Mouse (Mus musculus) megakaryocyte, embryonic 14.5 days (primary cell): ENCODE data around the gene Syt16. TPM values are rescaled to one million over a fixed set of nuclear protein-coding genes. Genes with fewer than 3 reads are reported as not detected.

Experiments used
- H3K27me3 ChIP-seq: replicated peaks from 2 replicates; pipeline ENCODE3; 2012; ENCODE audit warnings: inconsistent platforms
- H3K36me3 ChIP-seq: replicated peaks from 2 replicates; pipeline ENCODE3; 2012; ENCODE audit warnings: low read length, inconsistent platforms, mixed read lengths
- H3K4me1 ChIP-seq: 2 replicates; pipeline ENCODE4 v1.6.1; 2012; ENCODE audit warnings: inconsistent platforms
- H3K4me3 ChIP-seq: replicated peaks from 2 replicates; pipeline ENCODE3; 2012; ENCODE audit warnings: moderate library complexity, mild to moderate bottlenecking, inconsistent platforms
- H3K9me3 ChIP-seq: 2 replicates; pipeline ENCODE4 v1.6.1; 2012; ENCODE audit warnings: inconsistent platforms
- FLI1 ChIP-seq: IDR thresholded peaks from 2 replicates; pipeline ENCODE4 v1.6.1; 2012; ENCODE audit warnings: low read length, inconsistent platforms, mixed read lengths
- GATA1 ChIP-seq: IDR thresholded peaks from 3 replicates; pipeline ENCODE4 v1.6.1; 2012; ENCODE audit warnings: mixed read lengths, low read length, inconsistent platforms, borderline replicate concordance
- polyA plus RNA-seq: library from polyadenylated mRNA; stranded (reverse); fragments of >175 nt; gene quantifications from 2 replicates; pipeline ENCODE4 v1.2.3, GENCODE M21; 2012; ENCODE audit warnings: low replicate concordance; ENCODE audit not compliant: insufficient read depth

Syt16 gene
- polyA plus RNA-seq, 1 experiment, result 0.10 TPM

DNA sequence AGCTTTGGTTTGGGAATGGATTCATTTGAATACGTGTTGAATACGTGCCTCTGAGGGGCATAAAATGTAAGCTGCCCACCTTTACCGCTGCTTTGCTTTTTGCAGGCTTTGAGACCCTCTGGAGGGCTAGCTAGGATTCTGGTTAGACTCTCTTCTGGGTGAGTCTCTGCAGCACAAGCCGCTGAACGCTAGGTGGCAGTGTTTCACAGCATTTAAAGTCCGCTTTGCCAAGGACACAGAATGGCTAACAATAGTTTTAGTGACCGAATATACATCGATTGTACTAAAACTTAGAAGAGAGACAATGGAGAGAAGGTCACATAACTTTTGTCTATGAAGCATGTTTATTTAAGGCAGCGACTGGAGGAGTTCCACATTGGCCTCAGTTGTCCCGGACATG lies 322.9 kb downstream of the Syt16 start:
- no peaks in the 10 kb centered on the region for H3K27me3 ChIP-seq
- TF ChIP-seq GATA1 (no peak), FLI1 (no peak)
- peaks cover 8% of the 10 kb centered on the region; the same call in 1 of the 2 replicates for H3K4me1 ChIP-seq
- no peak overlapping the region for H3K4me3 ChIP-seq
- no peaks in the 10 kb centered on the region for H3K9me3 ChIP-seq
- no peaks in the 10 kb centered on the region for H3K36me3 ChIP-seq

DNA sequence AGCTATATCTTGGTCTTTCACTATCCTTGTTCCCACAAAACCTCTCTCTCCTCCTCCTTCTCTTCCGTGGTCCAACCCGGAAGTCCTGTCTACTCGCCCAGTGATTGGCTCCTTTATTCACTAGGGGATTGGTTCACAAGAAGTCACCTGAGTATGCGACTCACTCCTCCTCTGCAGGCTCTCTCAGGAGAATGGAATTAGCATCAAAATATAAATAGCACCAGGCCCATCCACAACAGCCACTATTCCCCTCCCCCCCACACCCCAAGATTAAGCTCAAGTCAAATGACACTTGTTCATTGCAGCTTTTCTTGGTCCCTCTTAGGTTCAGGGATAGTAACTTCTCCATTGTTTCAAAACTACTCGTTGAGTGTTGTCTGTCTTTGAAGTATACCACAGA lies 324.5 kb downstream of the Syt16 start:
- no peaks in the 10 kb centered on the region for H3K27me3 ChIP-seq
- no peak overlapping the region for H3K4me3 ChIP-seq
- H3K9me3 ChIP-seq, result no peaks in the 10 kb centered on the region
- no peak for TF ChIP-seq FLI1
- no peak for TF ChIP-seq GATA1
- peaks cover 5% of the 10 kb centered on the region; the same call in 1 of the 2 replicates for H3K4me1 ChIP-seq
- no peaks in the 10 kb centered on the region for H3K36me3 ChIP-seq

Other genes with a start within 250 kb of the Syt16 start
- gene Hif1a, start 96.3 kb upstream of the Syt16 start, polyA plus RNA-seq, result 1.3 and 2.8 TPM in 2 replicates
- not detected in 2 replicates for gene Gm49321, start 60.0 kb upstream of the Syt16 start, polyA plus RNA-seq
- 5.8 TPM in 1 of 2 replicates, not detected in the other for gene Snapc1, start 33.2 kb upstream of the Syt16 start, polyA plus RNA-seq